Mouse (Mus musculus): ENCODE measurements at regions not wholly inside any gene's neighbourhood (a gene's known extent, or its start where the extent isn't known, plus 50 kb on each side); places are given as distances from the start of the nearest gene placed in this dataset.
"Not testable (repeated sequence)": the region's sequence is repeated elsewhere in the genome, so short reads cannot be mapped to it uniquely, and the experiment has no call there.

DNA sequence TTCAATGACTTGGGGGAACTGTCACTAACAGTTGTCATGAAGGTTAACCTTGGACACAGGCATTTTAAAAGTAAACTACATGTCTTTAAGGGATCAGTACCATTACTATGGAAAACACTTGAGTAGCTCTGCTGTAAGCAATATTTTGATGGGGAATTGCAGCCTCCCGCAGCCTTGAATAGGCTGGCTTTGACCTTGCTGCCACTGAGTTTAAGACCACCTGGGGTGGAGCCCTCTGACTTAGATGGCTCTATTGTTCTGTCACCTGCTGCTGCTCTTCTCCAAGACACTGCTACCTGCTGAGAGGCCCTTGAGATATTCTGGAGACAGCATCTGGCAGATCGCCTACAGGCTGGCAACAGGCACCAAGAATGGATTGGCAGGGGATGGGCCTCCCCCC, 62.1 kb upstream of the Tars start:
- not testable (repeated sequence) for DNase-seq

DNA sequence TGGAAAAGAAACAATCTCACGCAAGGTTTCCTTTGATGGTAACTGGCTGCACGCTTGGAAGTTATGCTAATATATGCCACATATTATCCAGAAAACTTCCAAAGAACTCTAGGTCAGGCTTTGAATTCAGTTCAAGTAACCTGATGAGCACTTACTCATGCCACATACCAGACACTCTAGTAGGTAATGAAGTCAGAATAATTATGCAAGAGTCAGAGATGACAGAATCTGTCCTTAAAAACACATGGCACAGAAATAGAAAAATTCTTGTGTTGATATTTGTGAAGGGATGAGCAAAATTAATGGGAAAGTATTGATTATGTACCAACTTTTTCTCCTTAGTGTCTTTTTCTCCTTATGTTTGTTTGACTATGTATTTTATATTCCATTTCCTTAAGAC, 59.8 kb upstream of the Tars start:
- no peak for DNase-seq

GRCm38 (mm10) chr15:11457278-11457677, 57.8 kb upstream of the Tars start:
- no peak for DNase-seq

DNA sequence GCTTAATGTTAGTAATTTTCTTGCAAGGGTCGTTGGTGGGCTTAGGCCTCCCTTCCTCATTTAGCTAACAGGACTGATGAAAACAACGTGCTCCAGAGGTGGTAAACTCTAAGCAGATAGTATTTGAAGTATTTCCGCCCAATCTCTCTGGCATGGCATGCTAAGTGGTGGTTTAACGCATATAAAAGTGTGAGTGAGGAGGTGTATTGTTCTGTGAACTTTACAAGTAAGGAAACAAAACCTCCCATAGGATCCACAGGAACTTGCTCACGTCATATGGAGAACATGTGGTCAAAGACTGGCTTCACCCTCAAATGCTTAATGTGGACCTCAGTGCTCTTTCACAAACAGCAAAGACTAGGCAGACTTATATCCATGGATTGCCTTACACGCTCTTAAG, 56.5 kb upstream of the Tars start:
- DNase-seq, result no peak

DNA sequence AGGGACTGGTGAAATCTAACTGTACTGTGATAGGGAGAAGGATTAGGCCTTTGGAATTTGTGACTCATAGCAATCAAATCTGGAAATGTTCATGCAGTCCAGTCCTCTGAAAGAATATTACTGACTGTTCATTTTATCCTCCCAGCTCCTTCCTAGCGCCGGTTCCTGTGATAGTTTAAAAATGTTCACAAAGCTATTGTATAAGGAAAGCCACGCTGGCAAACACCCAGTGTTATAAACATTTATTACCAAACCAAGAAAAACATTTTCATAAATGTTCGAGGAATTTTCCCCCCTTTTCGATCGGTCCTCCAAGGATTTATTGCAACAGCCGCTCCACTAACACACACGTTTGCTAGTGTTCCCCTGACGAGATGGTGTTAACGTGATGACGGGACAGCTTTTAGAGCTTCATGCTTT, 55.9 kb upstream of the Tars start:
- DNase-seq, result no peak

DNA sequence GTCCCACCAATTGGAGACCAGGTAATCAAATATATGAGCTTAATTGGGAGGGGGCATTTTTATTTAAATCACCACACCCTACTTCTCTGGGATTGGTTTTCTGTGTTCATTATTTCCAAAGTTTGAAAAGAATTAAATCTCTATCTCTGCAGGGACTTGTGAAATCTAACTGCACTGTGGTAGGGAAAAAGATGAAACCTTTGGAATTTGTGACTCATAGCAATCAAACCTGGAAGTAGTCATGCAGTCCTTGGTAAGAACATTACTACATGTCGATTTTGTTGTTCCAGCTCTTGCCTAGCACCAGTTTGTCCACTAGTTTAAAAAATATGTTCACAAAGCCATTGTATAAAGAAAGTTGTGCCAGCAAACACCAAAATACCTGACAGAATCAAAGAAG, 54.5 kb upstream of the Tars start:
- DNase-seq, result no peak

- no peak for DNase-seq
Observed at GRCm38 (mm10) chr15:11451635-11452034, 52.2 kb upstream of the Tars start.
